Mouse (Mus musculus) G1E-ER4 (cell line): Measurements from ENCODE around the gene Cxcr3. TPM values are rescaled to one million over a fixed set of nuclear protein-coding genes. Genes with fewer than 3 reads are reported as not detected.

Experiments
- GATA1 ChIP-seq: IDR thresholded peaks from one replicate; pipeline ENCODE4 v1.8.0; 2012; ENCODE audit warnings: low read length, inconsistent platforms
- polyA plus RNA-seq: library from polyadenylated mRNA; stranded (reverse); fragments of >175 nt; gene quantifications from 2 replicates; pipeline ENCODE4 v1.2.3, GENCODE M21; 2012

Gene Cxcr3
- polyA plus RNA-seq, 1 experiment: not detected

DNA sequence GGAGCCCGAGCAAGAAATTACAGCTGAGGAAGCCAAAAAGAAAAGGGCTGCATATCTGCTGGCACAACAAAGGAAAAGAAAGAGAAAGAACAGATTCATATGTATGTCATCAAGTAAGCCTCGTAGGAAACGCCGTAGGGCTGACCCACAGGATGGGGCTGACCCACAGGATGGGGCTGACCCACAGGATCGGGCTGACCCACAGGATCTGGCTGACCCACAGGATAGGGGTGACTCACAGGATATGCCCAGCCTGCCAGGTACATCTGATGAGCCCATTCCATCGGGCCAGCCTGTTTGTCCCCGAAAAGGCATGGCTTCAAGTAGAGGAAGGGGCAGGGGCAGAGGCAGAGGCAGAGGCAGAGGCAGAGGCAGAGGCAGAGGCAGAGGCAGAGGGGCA is 29.0 kb downstream of the Cxcr3 start:
- no peak for TF ChIP-seq GATA1

DNA sequence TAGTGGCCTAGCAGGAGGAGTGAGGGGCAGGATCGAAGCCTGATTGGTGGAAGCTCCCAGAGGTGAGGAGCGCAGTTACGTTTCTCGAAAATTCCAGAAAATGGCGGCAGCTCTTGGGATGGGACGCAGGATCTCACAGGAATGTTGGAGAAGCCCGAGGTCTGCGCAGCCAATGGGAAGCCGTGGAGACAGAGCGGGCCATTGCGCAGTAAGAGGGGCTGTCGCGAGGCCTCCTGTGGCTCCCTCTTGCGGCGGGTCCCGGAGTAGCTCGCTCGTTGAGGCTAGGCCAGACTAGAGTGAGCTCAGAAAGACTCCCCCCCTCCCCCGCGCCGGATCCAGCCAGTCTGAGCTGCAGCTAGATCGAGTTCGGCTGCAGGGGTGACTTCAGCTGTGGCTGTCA is 35.8 kb downstream of the Cxcr3 start:
- TF ChIP-seq GATA1: no peak

GRCm38 (mm10) chrX:101697537-101697936 is 36.5 kb downstream of the Cxcr3 start:
- no peak for TF ChIP-seq GATA1

- TF ChIP-seq GATA1: no peak
Observed at GRCm38 (mm10) chrX:101695686-101696085, 38.4 kb downstream of the Cxcr3 start.

Other genes starting within 250 kb of the Cxcr3 start
- 3.5 and 4.0 TPM in 2 replicates for gene Taf1, start 201.5 kb downstream of the Cxcr3 start, polyA plus RNA-seq
- 1.8 and 3.2 TPM in 2 replicates for gene Ogt, start 94.2 kb downstream of the Cxcr3 start, polyA plus RNA-seq
- gene Gm4779, start 60.2 kb upstream of the Cxcr3 start, polyA plus RNA-seq: not detected in 2 replicates
- gene 8030474K03Rik, start 60.4 kb upstream of the Cxcr3 start, polyA plus RNA-seq: not detected in 2 replicates
- not detected in 2 replicates for gene Nhsl2, start 115.1 kb upstream of the Cxcr3 start, polyA plus RNA-seq